Mouse (Mus musculus): ENCODE measurements around the gene Hyls1.

DNA sequence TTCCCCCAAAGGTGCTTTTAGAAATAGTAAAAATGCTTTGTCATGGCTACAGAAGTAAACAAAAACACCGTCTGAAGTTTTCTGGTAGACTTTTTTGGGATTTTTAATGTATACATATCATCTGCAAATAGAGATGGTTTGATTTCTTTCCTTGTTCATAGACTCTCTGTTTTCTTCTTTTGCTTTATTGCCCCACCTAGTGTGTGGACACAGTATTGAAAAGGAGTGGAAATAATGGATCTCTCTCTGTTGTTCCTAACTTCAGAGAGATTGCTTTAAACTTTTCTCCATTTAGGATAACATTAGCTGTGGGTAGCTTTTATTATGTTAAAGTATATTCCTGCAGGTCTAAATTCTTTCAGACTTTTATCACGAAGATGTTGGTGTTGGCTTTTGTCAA, 43.8 kb upstream of the Hyls1 start:
- no peak for TF ChIP-seq GATA1 (IDR thresholded peaks at IDR 0.05; ENCODE audit: low read length)
- no peak for TF ChIP-seq TAL1 (IDR thresholded peaks at IDR 0.05; ENCODE audit: low read length)
